Mouse (Mus musculus) heart, embryonic 11.5 days (tissue): ENCODE data around the gene Yjefn3. TPM values are rescaled to one million over a fixed set of nuclear protein-coding genes. Genes with fewer than 3 reads are reported as not detected.
A peak's percentile ranks its signal among the peaks of the same experiment; 100 is the strongest.

Experiments used
- ATAC-seq: fragments of 200-750 bp; cut with Nextera tagmentation; replicated peaks from 2 replicates; pipeline ENCODE4 v1.8.0; 2017; ENCODE audit warnings: moderate library complexity; ENCODE audit not compliant: insufficient number of reproducible peaks, low FRiP score, low TSS enrichment
- H3K27ac ChIP-seq: fragments of 300-500 bp; sonication (generic); 2 replicates; pipeline ENCODE4 v1.5.1; 2014; ENCODE audit warnings: mild to moderate bottlenecking, low read depth, low read length
- H3K27me3 ChIP-seq: fragments of 300-500 bp; sonication (generic); 2 replicates; pipeline ENCODE4 v1.6.1; 2014; ENCODE audit warnings: mild to moderate bottlenecking, low read length, mixed read lengths; ENCODE audit not compliant: control insufficient read depth, insufficient read depth
- H3K36me3 ChIP-seq: fragments of 300-500 bp; sonication (generic); 2 replicates; pipeline ENCODE4 v1.6.1; 2014; ENCODE audit warnings: mild to moderate bottlenecking, low read length, moderate library complexity, mixed read lengths; ENCODE audit not compliant: control insufficient read depth, insufficient read depth
- H3K4me1 ChIP-seq: fragments of 300-500 bp; sonication (generic); 2 replicates; pipeline ENCODE4 v1.6.1; 2014; ENCODE audit warnings: low read length; ENCODE audit not compliant: control insufficient read depth, insufficient read depth
- H3K4me2 ChIP-seq: fragments of 300-500 bp; sonication (generic); 2 replicates; pipeline ENCODE4 v1.6.1; 2014; ENCODE audit warnings: mild to moderate bottlenecking, moderate library complexity
- H3K4me3 ChIP-seq: fragments of 300-500 bp; sonication (generic); 2 replicates; pipeline ENCODE4 v1.5.1; 2014; ENCODE audit warnings: low read depth, low read length
- H3K9ac ChIP-seq: fragments of 300-500 bp; sonication (generic); 2 replicates; pipeline ENCODE4 v1.6.1; 2014; ENCODE audit warnings: mild to moderate bottlenecking, low read depth, low read length, moderate library complexity
- H3K9me3 ChIP-seq: fragments of 300-500 bp; sonication (generic); replicated peaks from 2 replicates; pipeline ENCODE4 v1.6.1; 2016; ENCODE audit warnings: low read length; ENCODE audit not compliant: control insufficient read depth
- WGBS: fragments of 180-500 bp; shearing (Covaris S2); extraction: QIAGEN DNeasy Blood & Tissue Kit; methylation state at CpG from one replicate; pipeline ENCODE4 v1.1.7; 2014; ENCODE audit not compliant: insufficient replicate concordance; 5-methylcytosine and 5-hydroxymethylcytosine counted together
- polyA plus RNA-seq: library from polyadenylated mRNA; unstranded; fragments of >200 nt; fragmentation: Nextera tagmentation; extraction: Ambion mirVana; gene quantifications from 2 replicates; pipeline ENCODE4 v1.2.1, GENCODE M21; 2014

Gene Yjefn3
- polyA plus RNA-seq, 1 experiment from 2014 or later, result 5.5 TPM

- H3K9ac ChIP-seq, result peak overlapping the region; percentile 28; the same call in 1 of the 2 replicates
- ATAC-seq, result peak; percentile 61; the same call in 1 of the 2 replicates
- 30% methylated on average over 5 of the region's 5 CpGs for WGBS
- peaks cover 32% of the 10 kb centered on the region for H3K4me1 ChIP-seq
- no peak overlapping the region for H3K4me3 ChIP-seq
- peak overlapping the region; percentile 89 for H3K27ac ChIP-seq
- no peaks in the 10 kb centered on the region for H3K27me3 ChIP-seq
- H3K9me3 ChIP-seq, result no peaks in the 10 kb centered on the region
- peak overlapping the region; percentile 34 for H3K4me2 ChIP-seq
- H3K36me3 ChIP-seq, result peaks cover 36% of the 10 kb centered on the region
Measured at GRCm38 (mm10) chr8:69915748-69916147, 13.2 kb upstream of the Yjefn3 start.

GRCm38 (mm10) chr8:69914526-69914925, 12.0 kb upstream of the Yjefn3 start:
- H3K36me3 ChIP-seq, result peaks cover 39% of the 10 kb centered on the region
- ATAC-seq, result no peak
- 74% methylated on average over 4 of the region's 4 CpGs for WGBS
- no peak overlapping the region for H3K9ac ChIP-seq
- no peak overlapping the region for H3K4me3 ChIP-seq
- no peaks in the 10 kb centered on the region for H3K9me3 ChIP-seq
- no peak overlapping the region for H3K4me2 ChIP-seq
- H3K27ac ChIP-seq, result no peak overlapping the region
- H3K4me1 ChIP-seq, result peaks cover 22% of the 10 kb centered on the region
- H3K27me3 ChIP-seq, result no peaks in the 10 kb centered on the region

- H3K36me3 ChIP-seq, result peaks cover 51% of the 10 kb centered on the region
- no peaks in the 10 kb centered on the region for H3K9me3 ChIP-seq
- H3K27ac ChIP-seq, result no peak overlapping the region
- no peak overlapping the region for H3K4me3 ChIP-seq
- WGBS, result 91% methylated on average over 12 of the region's 12 CpGs
- no peak for ATAC-seq
- no peaks in the 10 kb centered on the region for H3K27me3 ChIP-seq
- H3K9ac ChIP-seq, result no peak overlapping the region
- peaks cover 20% of the 10 kb centered on the region for H3K4me1 ChIP-seq
- H3K4me2 ChIP-seq, result no peak overlapping the region
Measured at GRCm38 (mm10) chr8:69912478-69913074, 10.1 kb upstream of the Yjefn3 start.

GRCm38 (mm10) chr8:69911917-69912316, 9.4 kb upstream of the Yjefn3 start:
- Histone ChIP-seq H3K27ac (no peak overlapping the region), H3K9me3 (no peaks in the 10 kb centered on the region), H3K4me3 (no peak overlapping the region), H3K27me3 (no peaks in the 10 kb centered on the region), H3K4me1 (peaks cover 20% of the 10 kb centered on the region), H3K9ac (no peak overlapping the region), H3K36me3 (peaks cover 51% of the 10 kb centered on the region), H3K4me2 (no peak overlapping the region)
- no peak for ATAC-seq
- 89% methylated on average over 13 of the region's 13 CpGs for WGBS

- Histone ChIP-seq H3K9me3 (no peaks in the 10 kb centered on the region), H3K36me3 (peaks cover 27% of the 10 kb centered on the region), H3K4me1 (peaks cover 21% of the 10 kb centered on the region), H3K4me3 (no peak overlapping the region), H3K27ac (no peak overlapping the region), H3K4me2 (no peak overlapping the region), H3K27me3 (no peaks in the 10 kb centered on the region), H3K9ac (no peak overlapping the region)
- 82% methylated on average over 2 of the region's 2 CpGs for WGBS
- no peak for ATAC-seq
Measured at GRCm38 (mm10) chr8:69907106-69907505, 4.6 kb upstream of the Yjefn3 start.

GRCm38 (mm10) chr8:69906260-69906659, 3.7 kb upstream of the Yjefn3 start:
- no peak overlapping the region for H3K27ac ChIP-seq
- H3K36me3 ChIP-seq, result peaks cover 18% of the 10 kb centered on the region
- 85% methylated on average over 2 of the region's 2 CpGs for WGBS
- H3K27me3 ChIP-seq, result no peaks in the 10 kb centered on the region
- H3K4me2 ChIP-seq, result no peak overlapping the region
- no peaks in the 10 kb centered on the region for H3K9me3 ChIP-seq
- no peak overlapping the region for H3K9ac ChIP-seq
- no peak for ATAC-seq
- no peak overlapping the region for H3K4me3 ChIP-seq
- H3K4me1 ChIP-seq, result peaks cover 24% of the 10 kb centered on the region

- Histone ChIP-seq H3K9ac (no peak overlapping the region; the same call in 1 of the 2 replicates), H3K36me3 (peaks cover 8% of the 10 kb centered on the region; the same call in 1 of the 2 replicates), H3K4me3 (no peak overlapping the region), H3K4me2 (peak overlapping the region; percentile 89; the same call in 1 of the 2 replicates), H3K27me3 (no peaks in the 10 kb centered on the region), H3K9me3 (no peaks in the 10 kb centered on the region), H3K4me1 (peaks cover 36% of the 10 kb centered on the region), H3K27ac (no peak overlapping the region)
- WGBS, result 70% methylated on average over 8 of the region's 8 CpGs
- ATAC-seq, result no peak
Measured at GRCm38 (mm10) chr8:69904096-69904495, 1.6 kb upstream of the Yjefn3 start.

- Histone ChIP-seq H3K36me3 (peaks cover 4% of the 10 kb centered on the region; the same call in 1 of the 2 replicates), H3K9ac (peak overlapping the region; percentile 87), H3K27ac (peak overlapping the region; percentile 91), H3K9me3 (no peaks in the 10 kb centered on the region), H3K4me2 (peak overlapping the region; percentile 89), H3K27me3 (no peaks in the 10 kb centered on the region), H3K4me1 (peaks cover 37% of the 10 kb centered on the region), H3K4me3 (peak overlapping the region; percentile 74)
- ATAC-seq, result peak; percentile 87
- under 1% methylated on average over 45 of the region's 45 CpGs for WGBS
Measured at GRCm38 (mm10) chr8:69903063-69903542, 591 bp upstream of the Yjefn3 start.
